Mouse (Mus musculus) ES-Bruce4 (cell line): ENCODE measurements at regions not wholly inside any gene's neighbourhood (a gene's known extent, or its start where the extent isn't known, plus 50 kb on each side); places are given as distances from the start of the nearest gene placed in this dataset.

ENCODE experiments used
- H3K27ac ChIP-seq: 2 replicates; pipeline ENCODE4 v1.5.1; 2012; ENCODE audit warnings: low read length, inconsistent platforms; ENCODE audit not compliant: insufficient read depth
- H3K27me3 ChIP-seq: 2 replicates; pipeline ENCODE4 v1.6.1; 2012; ENCODE audit warnings: mild to moderate bottlenecking, low read length, inconsistent platforms; ENCODE audit not compliant: control insufficient read depth, poor library complexity, insufficient read depth, severe bottlenecking
- H3K36me3 ChIP-seq: 2 replicates; pipeline ENCODE4 v1.6.1; 2012; ENCODE audit warnings: inconsistent platforms, mild to moderate bottlenecking, low read length, moderate library complexity; ENCODE audit not compliant: control insufficient read depth, poor library complexity, insufficient read depth, severe bottlenecking
- H3K4me1 ChIP-seq: one replicate; pipeline ENCODE4 v1.8.1; 2011; ENCODE audit warnings: low read length; ENCODE audit not compliant: control insufficient read depth, insufficient read depth
- H3K4me3 ChIP-seq: 2 replicates; pipeline ENCODE4 v1.5.1; 2011; ENCODE audit warnings: low read depth, mild to moderate bottlenecking, low read length
- H3K9ac ChIP-seq: 2 replicates; pipeline ENCODE4 v1.6.1; 2012; ENCODE audit warnings: low read depth, mild to moderate bottlenecking, inconsistent platforms; ENCODE audit not compliant: poor library complexity, severe bottlenecking
- H3K9me3 ChIP-seq: replicated peaks from 2 replicates; pipeline ENCODE4 v1.6.1; 2012; ENCODE audit warnings: mild to moderate bottlenecking, low read length, inconsistent platforms; ENCODE audit not compliant: control insufficient read depth, poor library complexity, insufficient read depth, severe bottlenecking
- CTCF ChIP-seq: IDR thresholded peaks from one replicate; pipeline ENCODE4 v1.8.1; 2011; ENCODE audit warnings: low read depth, low read length
- EP300 ChIP-seq: IDR thresholded peaks from 2 replicates; pipeline ENCODE4 v1.6.1; 2011; ENCODE audit warnings: low read depth, low read length; ENCODE audit not compliant: insufficient read depth
- POLR2A ChIP-seq: IDR thresholded peaks from one replicate; pipeline ENCODE4 v1.8.1; 2011; ENCODE audit warnings: low read length; ENCODE audit not compliant: insufficient read depth

- Histone ChIP-seq H3K4me3 (no peak overlapping the region), H3K4me1 (no peaks in the 10 kb centered on the region), H3K9me3 (no peaks in the 10 kb centered on the region), H3K9ac (no peak overlapping the region), H3K27me3 (no peaks in the 10 kb centered on the region), H3K36me3 (no peaks in the 10 kb centered on the region), H3K27ac (no peak overlapping the region)
- TF ChIP-seq POLR2A (no peak), EP300 (no peak), CTCF (no peak)
Observed at GRCm38 (mm10) chr6:117676064-117676821, 164.7 kb upstream of the Zfp637 start.

- no peak overlapping the region for H3K9ac ChIP-seq
- H3K9me3 ChIP-seq, result no peaks in the 10 kb centered on the region; the same call in 1 of the 2 replicates
- no peak overlapping the region for H3K4me3 ChIP-seq
- no peaks in the 10 kb centered on the region for H3K27me3 ChIP-seq
- no peak overlapping the region for H3K27ac ChIP-seq
- no peak for TF ChIP-seq EP300
- no peak for TF ChIP-seq POLR2A
- TF ChIP-seq CTCF, result no peak
- H3K36me3 ChIP-seq, result no peaks in the 10 kb centered on the region
- no peaks in the 10 kb centered on the region for H3K4me1 ChIP-seq
Observed at GRCm38 (mm10) chr6:117677062-117677461, 163.9 kb upstream of the Zfp637 start.

- H3K4me1 ChIP-seq, result no peaks in the 10 kb centered on the region
- H3K27me3 ChIP-seq, result no peaks in the 10 kb centered on the region; the same call in 1 of the 2 replicates
- no peak for TF ChIP-seq CTCF
- TF ChIP-seq EP300, result no peak
- TF ChIP-seq POLR2A, result no peak
- no peaks in the 10 kb centered on the region for H3K36me3 ChIP-seq
- no peak overlapping the region for H3K27ac ChIP-seq
- H3K9me3 ChIP-seq, result no peaks in the 10 kb centered on the region; the same call in 1 of the 2 replicates
- H3K9ac ChIP-seq, result no peak overlapping the region
- no peak overlapping the region for H3K4me3 ChIP-seq
Observed at GRCm38 (mm10) chr6:117677821-117678220, 163.2 kb upstream of the Zfp637 start.

GRCm38 (mm10) chr6:117678276-117678675, 162.7 kb upstream of the Zfp637 start:
- Histone ChIP-seq H3K36me3 (no peaks in the 10 kb centered on the region), H3K27ac (no peak overlapping the region), H3K9me3 (no peaks in the 10 kb centered on the region; the same call in 1 of the 2 replicates), H3K4me1 (no peaks in the 10 kb centered on the region), H3K27me3 (no peaks in the 10 kb centered on the region; the same call in 1 of the 2 replicates), H3K4me3 (no peak overlapping the region), H3K9ac (no peak overlapping the region)
- no peak for TF ChIP-seq POLR2A
- no peak for TF ChIP-seq CTCF
- TF ChIP-seq EP300, result no peak

- Histone ChIP-seq H3K9me3 (no peaks in the 10 kb centered on the region; the same call in 1 of the 2 replicates), H3K9ac (no peak overlapping the region), H3K27me3 (no peaks in the 10 kb centered on the region; the same call in 1 of the 2 replicates), H3K27ac (no peak overlapping the region), H3K36me3 (no peaks in the 10 kb centered on the region), H3K4me1 (no peaks in the 10 kb centered on the region), H3K4me3 (no peak overlapping the region)
- no peak for TF ChIP-seq EP300
- no peak for TF ChIP-seq POLR2A
- no peak for TF ChIP-seq CTCF
Observed at GRCm38 (mm10) chr6:117678877-117679276, 162.1 kb upstream of the Zfp637 start.

- H3K27ac ChIP-seq, result no peak overlapping the region
- no peak overlapping the region for H3K9ac ChIP-seq
- no peaks in the 10 kb centered on the region; the same call in 1 of the 2 replicates for H3K9me3 ChIP-seq
- H3K4me1 ChIP-seq, result no peaks in the 10 kb centered on the region
- no peak overlapping the region for H3K4me3 ChIP-seq
- TF ChIP-seq POLR2A (no peak), CTCF (no peak), EP300 (no peak)
- H3K27me3 ChIP-seq, result no peaks in the 10 kb centered on the region; the same call in 1 of the 2 replicates
- no peaks in the 10 kb centered on the region for H3K36me3 ChIP-seq
Observed at GRCm38 (mm10) chr6:117686212-117686611, 154.8 kb upstream of the Zfp637 start.
